Mouse (Mus musculus) limb, embryonic 10.5 days (tissue): Measurements from ENCODE around the gene E2f4. TPM values are rescaled to one million over a fixed set of nuclear protein-coding genes. Genes with fewer than 3 reads are reported as not detected.

ENCODE experiments used
- DNase-seq: peaks from one replicate; pipeline ENCODE4 v3.0.0-alpha.2; 2017; ENCODE audit warnings: low spot score
- H3K27ac ChIP-seq: fragments of 300-500 bp; sonication (generic); 2 replicates; pipeline ENCODE4 v1.5.1; 2016; ENCODE audit warnings: mild to moderate bottlenecking
- H3K27me3 ChIP-seq: fragments of 300-500 bp; sonication (generic); 2 replicates; pipeline ENCODE4 v1.6.1; 2016; ENCODE audit warnings: low read depth, mild to moderate bottlenecking; ENCODE audit not compliant: poor library complexity, severe bottlenecking
- H3K36me3 ChIP-seq: fragments of 300-500 bp; sonication (generic); 2 replicates; pipeline ENCODE4 v1.6.1; 2016; ENCODE audit warnings: mild to moderate bottlenecking, moderate library complexity
- H3K4me1 ChIP-seq: fragments of 300-500 bp; sonication (generic); 2 replicates; pipeline ENCODE4 v1.6.1; 2016
- H3K4me3 ChIP-seq: fragments of 300-500 bp; sonication (generic); 2 replicates; pipeline ENCODE4 v1.5.1; 2016; ENCODE audit warnings: mild to moderate bottlenecking, moderate library complexity
- H3K9me3 ChIP-seq: fragments of 300-500 bp; sonication (generic); replicated peaks from 2 replicates; pipeline ENCODE4 v1.6.1; 2016; ENCODE audit warnings: mild to moderate bottlenecking
- WGBS: fragments of 180-500 bp; shearing (Covaris S2); methylation state at CpG from one replicate; pipeline ENCODE4 v1.1.7; 2016; 5-methylcytosine and 5-hydroxymethylcytosine counted together
- polyA plus RNA-seq: library from polyadenylated mRNA; unstranded; fragments of >200 nt; fragmentation: Nextera tagmentation; extraction: Ambion mirVana; gene quantifications from 2 replicates; pipeline ENCODE4 v1.2.1, GENCODE M21; 2016

The E2f4 gene
- polyA plus RNA-seq, 1 experiment from 2014 or later, result 144 TPM

GRCm38 (mm10) chr8:105339886-105340635 lies 42.6 kb downstream of the E2f4 start:
- Histone ChIP-seq H3K4me1 (0 out of 2 replicates have a peak, but pooled peaks cover 9% of the 10 kb centered on the region), H3K27me3 (peaks cover 8% of the 10 kb centered on the region), H3K36me3 (peaks cover 41% of the 10 kb centered on the region), H3K4me3 (no peak overlapping the region), H3K9me3 (no peaks in the 10 kb centered on the region), H3K27ac (no peak overlapping the region)
- no peak for DNase-seq
- WGBS, result 74% methylated on average over 6 of the region's 6 CpGs

GRCm38 (mm10) chr8:105341399-105341798 lies 43.9 kb downstream of the E2f4 start:
- Histone ChIP-seq H3K4me3 (no peak overlapping the region), H3K36me3 (peaks cover 28% of the 10 kb centered on the region), H3K9me3 (no peaks in the 10 kb centered on the region), H3K27me3 (peaks cover 8% of the 10 kb centered on the region), H3K27ac (no peak overlapping the region), H3K4me1 (peaks cover 20% of the 10 kb centered on the region)
- DNase-seq, result no peak
- 56% methylated on average over 8 of the region's 8 CpGs for WGBS

- H3K27ac ChIP-seq, result no peak overlapping the region
- WGBS, result 82% methylated on average over 4 of the region's 4 CpGs
- no peak for DNase-seq
- H3K4me3 ChIP-seq, result no peak overlapping the region
- H3K36me3 ChIP-seq, result peaks cover 14% of the 10 kb centered on the region
- peaks cover 33% of the 10 kb centered on the region for H3K4me1 ChIP-seq
- no peaks in the 10 kb centered on the region for H3K9me3 ChIP-seq
- H3K27me3 ChIP-seq, result no peaks in the 10 kb centered on the region
Observed at GRCm38 (mm10) chr8:105342768-105343167, 45.3 kb downstream of the E2f4 start.

GRCm38 (mm10) chr8:105343791-105344574 lies 46.5 kb downstream of the E2f4 start:
- Histone ChIP-seq H3K4me3 (no peak overlapping the region), H3K27ac (no peak overlapping the region), H3K27me3 (no peaks in the 10 kb centered on the region), H3K4me1 (peaks cover 43% of the 10 kb centered on the region), H3K36me3 (0 out of 2 replicates have a peak, but pooled peaks cover 4% of the 10 kb centered on the region), H3K9me3 (no peaks in the 10 kb centered on the region)
- WGBS, result 82% methylated on average over 8 of the region's 8 CpGs
- no peak for DNase-seq

GRCm38 (mm10) chr8:105345061-105345975 lies 47.9 kb downstream of the E2f4 start:
- H3K9me3 ChIP-seq, result no peaks in the 10 kb centered on the region
- peaks cover 53% of the 10 kb centered on the region for H3K4me1 ChIP-seq
- H3K4me3 ChIP-seq, result no peak overlapping the region
- DNase-seq, result no peak
- 0 out of 2 replicates have a peak, but pooled peaks cover 4% of the 10 kb centered on the region for H3K27me3 ChIP-seq
- no peaks in the 10 kb centered on the region for H3K36me3 ChIP-seq
- WGBS, result 67% methylated on average over 7 of the region's 7 CpGs
- peak overlapping the region; percentile 88; the same call in 1 of the 2 replicates for H3K27ac ChIP-seq

- H3K9me3 ChIP-seq, result no peaks in the 10 kb centered on the region
- WGBS, result under 1% methylated on average over 34 of the region's 34 CpGs
- H3K4me3 ChIP-seq, result peak overlapping the region; percentile 74
- no peaks in the 10 kb centered on the region for H3K36me3 ChIP-seq
- H3K4me1 ChIP-seq, result peaks cover 50% of the 10 kb centered on the region
- H3K27ac ChIP-seq, result peak overlapping the region; percentile 88
- DNase-seq, result peak; percentile 73
- H3K27me3 ChIP-seq, result 0 out of 2 replicates have a peak, but pooled peaks cover 6% of the 10 kb centered on the region
Observed at GRCm38 (mm10) chr8:105346611-105347427, 49.4 kb downstream of the E2f4 start.

- peaks cover 50% of the 10 kb centered on the region for H3K4me1 ChIP-seq
- DNase-seq, result peak; percentile 94
- 0% methylated on average over 53 of the region's 53 CpGs for WGBS
Observed at GRCm38 (mm10) chr8:105347428-105348221, 50.2 kb downstream of the E2f4 start, which contains the start of gene Fhod1. Gene Fhod1 (minus strand): TSS chr8:105347953.

GRCm38 (mm10) chr8:105348450-105349095 lies 51.1 kb downstream of the E2f4 start, which contains the start of gene Slc9a5:
Gene Slc9a5 (plus strand): TSS chr8:105348843.
- H3K27me3 ChIP-seq, result 0 out of 2 replicates have a peak, but pooled peaks cover 6% of the 10 kb centered on the region
- peaks cover 51% of the 10 kb centered on the region for H3K4me1 ChIP-seq
- H3K9me3 ChIP-seq, result no peaks in the 10 kb centered on the region
- peak within 1 kb of the TSS; percentile 88 for H3K27ac ChIP-seq
- peak within 1 kb of the TSS; percentile 74 for H3K4me3 ChIP-seq
- H3K36me3 ChIP-seq, result peaks cover 3% of the 10 kb centered on the region; the same call in 1 of the 2 replicates
- WGBS, result under 1% methylated on average over 34 of the region's 34 CpGs
- peak; percentile 89 for DNase-seq

More at GRCm38 (mm10) chr8:105347428-105348221, 50.2 kb downstream of the E2f4 start, which contains the start of gene Fhod1:
- Histone ChIP-seq H3K9me3 (no peaks in the 10 kb centered on the region), H3K4me3 (peak within 1 kb of the TSS; percentile 74), H3K27ac (peak within 1 kb of the TSS; percentile 88), H3K36me3 (no peaks in the 10 kb centered on the region), H3K27me3 (0 out of 2 replicates have a peak, but pooled peaks cover 6% of the 10 kb centered on the region)

- DNase-seq, result peak; percentile 75
- H3K36me3 ChIP-seq, result peaks cover 7% of the 10 kb centered on the region
- under 1% methylated on average over 48 of the region's 48 CpGs for WGBS
- H3K27ac ChIP-seq, result peak overlapping the region; percentile 88
- 0 out of 2 replicates have a peak, but pooled peaks cover 6% of the 10 kb centered on the region for H3K27me3 ChIP-seq
- H3K9me3 ChIP-seq, result no peaks in the 10 kb centered on the region
- peak overlapping the region; percentile 74 for H3K4me3 ChIP-seq
- H3K4me1 ChIP-seq, result peaks cover 54% of the 10 kb centered on the region
Observed at GRCm38 (mm10) chr8:105349096-105349771, 51.8 kb downstream of the E2f4 start.

GRCm38 (mm10) chr8:105350186-105350585 lies 52.7 kb downstream of the E2f4 start:
- Histone ChIP-seq H3K9me3 (no peaks in the 10 kb centered on the region), H3K4me3 (peak overlapping the region; percentile 74), H3K36me3 (peaks cover 7% of the 10 kb centered on the region), H3K27me3 (0 out of 2 replicates have a peak, but pooled peaks cover 6% of the 10 kb centered on the region), H3K4me1 (peaks cover 63% of the 10 kb centered on the region), H3K27ac (no peak overlapping the region)
- no peak for DNase-seq
- 48% methylated on average over 7 of the region's 7 CpGs for WGBS
